Comparison of ENCODE assay signal across 8 mouse cellular contexts in the genomic region with DNA sequence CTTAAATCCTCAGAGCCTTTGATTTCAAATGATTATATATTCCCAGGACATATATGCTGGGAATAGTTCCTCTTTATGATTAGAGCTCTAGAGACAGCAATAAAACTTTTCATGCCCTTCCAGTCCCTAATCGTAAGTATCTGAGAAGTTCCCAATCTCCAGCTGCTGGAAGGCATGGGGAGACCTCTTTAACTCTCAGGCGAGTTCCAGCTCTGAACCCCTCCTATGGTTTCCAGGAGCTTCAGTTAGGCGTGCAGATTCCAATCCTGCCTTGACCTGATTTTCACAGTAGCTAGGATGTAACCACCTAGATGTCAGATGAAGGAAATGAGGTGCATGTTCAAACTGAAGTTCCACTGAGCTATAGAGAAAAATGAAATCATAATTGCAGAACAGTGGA. TPM values are rescaled to one million over a fixed set of nuclear protein-coding genes. Genes with fewer than 3 reads are reported as not detected.
DNase-seq lines count a peak whose midpoint lies in the region; ATAC-seq and TF ChIP-seq lines count a peak whose summit lies in the region.

No protein-coding gene starts in this region.

- no peaks in the 10 kb centered on the region for H3K9me3 ChIP-seq in kidney, embryonic 15.5 days (replicated peaks)
- no peaks in the 10 kb centered on the region for H3K9me3 ChIP-seq in hindbrain, embryonic 13.5 days
- H3K9me3 ChIP-seq in midbrain, embryonic 15.5 days, result no peaks in the 10 kb centered on the region

- 3% methylated on average over 3 of the region's 3 CpGs for WGBS in kidney, embryonic 15.5 days
- 17% methylated on average over 3 of the region's 3 CpGs for WGBS in hindbrain, embryonic 13.5 days
- WGBS in midbrain, embryonic 15.5 days, result 7% methylated on average over 3 of the region's 3 CpGs

- H3K27ac ChIP-seq in kidney, embryonic 15.5 days, result peak overlapping the region; percentile 91
- H3K27ac ChIP-seq in bone marrow macrophage, adult 2 months (ENCODE audit: insufficient read depth, low read depth, low read length), result peak overlapping the region; percentile 84
- no peak overlapping the region for H3K27ac ChIP-seq in hindbrain, embryonic 13.5 days
- H3K27ac ChIP-seq in midbrain, embryonic 15.5 days, result no peak overlapping the region

- H3K4me3 ChIP-seq in kidney, embryonic 15.5 days (replicated peaks), result peak overlapping the region; percentile 83
- peak overlapping the region; percentile 77 for H3K4me3 ChIP-seq in bone marrow macrophage, adult 2 months (ENCODE audit: insufficient read depth, low read length)
- peak overlapping the region; percentile 72 for H3K4me3 ChIP-seq in hindbrain, embryonic 13.5 days
- peak overlapping the region; percentile 68 for H3K4me3 ChIP-seq in midbrain, embryonic 15.5 days

- DNase-seq in kidney, postnatal 10 days, result no peak
- DNase-seq in adrenal gland, adult 18-20 months (ENCODE audit: low spot score in 2 of 2), result no peak
- DNase-seq in right cerebral cortex, adult 2 months (ENCODE audit: low spot score in 2 of 2), result no peak
- DNase-seq in left cerebral cortex, adult 11 months (ENCODE audit: low spot score), result no peak

- ATAC-seq in kidney, embryonic 15.5 days (replicated peaks; ENCODE audit: low FRiP score), result no peak
- no peak for ATAC-seq in hindbrain, embryonic 13.5 days (ENCODE audit: low FRiP score)
- no peak for ATAC-seq in midbrain, embryonic 15.5 days (replicated peaks)

- peak overlapping the region; percentile 60 for H3K4me2 ChIP-seq in kidney, embryonic 15.5 days
- peak overlapping the region; percentile 84 for H3K4me2 ChIP-seq in hindbrain, embryonic 13.5 days
- H3K4me2 ChIP-seq in midbrain, embryonic 15.5 days, result peak overlapping the region; percentile 77

- no peaks in the 10 kb centered on the region for H3K27me3 ChIP-seq in kidney, embryonic 15.5 days
- H3K27me3 ChIP-seq in hindbrain, embryonic 13.5 days, result peaks cover 3% of the 10 kb centered on the region; the same call in 1 of the 2 replicates
- no peaks in the 10 kb centered on the region for H3K27me3 ChIP-seq in midbrain, embryonic 15.5 days (replicated peaks)

- TF ChIP-seq CTCF in bone marrow macrophage, adult 2 months (IDR thresholded peaks at IDR 0.05; ENCODE audit: low read depth, low read length), result no peak

- H3K9ac ChIP-seq in kidney, embryonic 15.5 days, result peak overlapping the region; percentile 80
- peak overlapping the region; percentile 84 for H3K9ac ChIP-seq in hindbrain, embryonic 13.5 days
- peak overlapping the region; percentile 75 for H3K9ac ChIP-seq in midbrain, embryonic 15.5 days

- peaks cover 25% of the 10 kb centered on the region for H3K4me1 ChIP-seq in kidney, embryonic 15.5 days
- peaks cover 48% of the 10 kb centered on the region for H3K4me1 ChIP-seq in bone marrow macrophage, adult 2 months (ENCODE audit: control insufficient read depth, insufficient read depth, low read length)
- H3K4me1 ChIP-seq in hindbrain, embryonic 13.5 days (replicated peaks), result peaks cover 12% of the 10 kb centered on the region
- H3K4me1 ChIP-seq in midbrain, embryonic 15.5 days, result peaks cover 14% of the 10 kb centered on the region

- no peak for TF ChIP-seq POLR2A in bone marrow macrophage, adult 2 months (IDR thresholded peaks at IDR 0.05; ENCODE audit: borderline replicate concordance, low read depth, low read length)

- H3K36me3 ChIP-seq in kidney, embryonic 15.5 days, result no peaks in the 10 kb centered on the region
- no peaks in the 10 kb centered on the region for H3K36me3 ChIP-seq in hindbrain, embryonic 13.5 days
- H3K36me3 ChIP-seq in midbrain, embryonic 15.5 days (replicated peaks), result no peaks in the 10 kb centered on the region

RNA-seq across cellular contexts. Expression of gene Ifngr1, which starts 0.8 kb away (rescaled TPM):
- polyA plus RNA-seq in kidney, embryonic 15.5 days (2015; fragmentation: Nextera tagmentation; extraction: Ambion mirVana), result 54.0 and 58.1 TPM in 2 replicates
- polyA plus RNA-seq in bone marrow macrophage, adult 2 months (2012; ENCODE audit: insufficient read depth, insufficient read length, missing spikeins), result 346 and 347 TPM in 2 replicates
- polyA plus RNA-seq in hindbrain, embryonic 13.5 days (2015; fragmentation: Nextera tagmentation; extraction: Ambion mirVana), result 21.6 and 23.1 TPM in 2 replicates
- 21.6 TPM in 2 replicates for polyA plus RNA-seq in midbrain, embryonic 15.5 days (2015; fragmentation: Nextera tagmentation; extraction: Ambion mirVana)
- 10 to 100 TPM; 51.3 to 56.1 TPM for total RNA-seq in adrenal gland, adult 18-20 months (2021)

RNA-seq across cellular contexts. Expression of gene Il22ra2, which starts 29.2 kb away (rescaled TPM):
- polyA plus RNA-seq in kidney, embryonic 15.5 days (2015; fragmentation: Nextera tagmentation; extraction: Ambion mirVana), result not detected in 2 replicates
- polyA plus RNA-seq in bone marrow macrophage, adult 2 months (2012; ENCODE audit: insufficient read depth, insufficient read length, missing spikeins), result not detected in 2 replicates
- not detected in 2 replicates for polyA plus RNA-seq in hindbrain, embryonic 13.5 days (2015; fragmentation: Nextera tagmentation; extraction: Ambion mirVana)
- polyA plus RNA-seq in midbrain, embryonic 15.5 days (2015; fragmentation: Nextera tagmentation; extraction: Ambion mirVana), result not detected in 2 replicates
- total RNA-seq in adrenal gland, adult 18-20 months (2021), result not detected

Comparison
In these comparisons a context has a peak if more than half of its experiments do, and no peak if none do; other contexts are left out.
1. H3K27ac ChIP-seq: peak in kidney, embryonic 15.5 days (single experiment) and bone marrow macrophage, adult 2 months (single experiment); none in hindbrain, embryonic 13.5 days (single experiment) and midbrain, embryonic 15.5 days (single experiment).
2. Peak in every context shown above with its lines, with median percentiles within 50 percentile points of each other: H3K4me2 ChIP-seq, H3K4me3 ChIP-seq and H3K9ac ChIP-seq.